14 mouse cellular contexts compared by ENCODE assay signal in genomic region chr5:28170081-28170480, GRCm38 (mm10). TPM values are rescaled to one million over a fixed set of nuclear protein-coding genes. Genes with fewer than 3 reads are reported as not detected.
DNase-seq lines count a peak whose midpoint lies in the region; ATAC-seq and TF ChIP-seq lines count a peak whose summit lies in the region.
"Had no signal": no experiment of that assay in that cellular context is flagged by ENCODE, and none has a peak within 500 bp of the region (broad histone marks: within the 10 kb centered on the region; RNA-seq: fewer than 3 reads in every experiment).

No protein-coding gene starts in this region.

- no peak overlapping the region for H3K9ac ChIP-seq in ES-E14 (ENCODE audit: insufficient read depth, low read depth, low read length, poor library complexity, severe bottlenecking)
- peak overlapping the region; percentile 85 for H3K9ac ChIP-seq in midbrain, embryonic 11.5 days (ENCODE audit: low read length)
- H3K9ac ChIP-seq in forebrain, embryonic 13.5 days, result no peak overlapping the region
- H3K9ac ChIP-seq: embryonic facial prominence, embryonic 15.5 days; liver, embryonic 13.5 days had no signal

- in situ Hi-C loops in ES-E14 (cut with MboI; ENCODE audit: low sequenced_read_pairs in 2 of 2, unreplicated experiment in 2 of 2), result no loop called here

- H3K4me2 ChIP-seq in midbrain, embryonic 11.5 days, result peak overlapping the region; percentile 85
- no peak overlapping the region for H3K4me2 ChIP-seq in forebrain, embryonic 13.5 days
- H3K4me2 ChIP-seq: embryonic facial prominence, embryonic 15.5 days; liver, embryonic 13.5 days had no signal

- H3K27ac ChIP-seq in ES-E14 (ENCODE audit: insufficient read depth, low read depth, low read length, poor library complexity, severe bottlenecking), result no peak overlapping the region
- no peak overlapping the region for H3K27ac ChIP-seq in embryonic facial prominence, embryonic 10.5 days (replicated peaks)
- peak overlapping the region; percentile 32; the same call in 1 of the 2 replicates for H3K27ac ChIP-seq in midbrain, embryonic 11.5 days (ENCODE audit: low read depth, low read length)
- no peak overlapping the region for H3K27ac ChIP-seq in forebrain, embryonic 13.5 days
- H3K27ac ChIP-seq: embryonic facial prominence, embryonic 15.5 days; left cerebral cortex, adult 2 months; liver, embryonic 13.5 days had no signal

- WGBS in embryonic facial prominence, embryonic 10.5 days, result 2% methylated on average over 17 of the region's 17 CpGs
- 2% methylated on average over 17 of the region's 17 CpGs for WGBS in midbrain, embryonic 11.5 days
- 1% methylated on average over 17 of the region's 17 CpGs for WGBS in forebrain, embryonic 13.5 days

- H3K4me1 ChIP-seq in ES-E14 (ENCODE audit: control insufficient read depth in 2 of 2, insufficient read depth in 2 of 2, low read length in 2 of 2, poor library complexity in 1 of 2), result peaks cover 2 to 11% of the 10 kb centered on the region in 2 experiments; a peak in 2 of 4 replicates
- peaks cover 25% of the 10 kb centered on the region for H3K4me1 ChIP-seq in embryonic facial prominence, embryonic 10.5 days
- H3K4me1 ChIP-seq in midbrain, embryonic 11.5 days (ENCODE audit: control insufficient read depth, insufficient read depth, low read length), result peaks cover 25% of the 10 kb centered on the region
- peaks cover 23% of the 10 kb centered on the region for H3K4me1 ChIP-seq in forebrain, embryonic 13.5 days

- peaks cover 99% of the 10 kb centered on the region for H3K27me3 ChIP-seq in embryonic facial prominence, embryonic 10.5 days (replicated peaks; ENCODE audit: low read depth, poor library complexity, severe bottlenecking)
- H3K27me3 ChIP-seq in midbrain, embryonic 11.5 days (ENCODE audit: control insufficient read depth, insufficient read depth, low read length), result peaks cover 70% of the 10 kb centered on the region
- peaks cover 95% of the 10 kb centered on the region for H3K27me3 ChIP-seq in forebrain, embryonic 13.5 days

- H3K36me3 ChIP-seq in ES-E14 (ENCODE audit: control insufficient read depth, insufficient read depth, low read length, poor library complexity, severe bottlenecking), result no peaks in the 10 kb centered on the region
- no peaks in the 10 kb centered on the region for H3K36me3 ChIP-seq in embryonic facial prominence, embryonic 10.5 days (replicated peaks)
- H3K36me3 ChIP-seq in midbrain, embryonic 11.5 days (ENCODE audit: control insufficient read depth, insufficient read depth, low read length), result no peaks in the 10 kb centered on the region
- H3K36me3 ChIP-seq in forebrain, embryonic 13.5 days (ENCODE audit: poor library complexity, severe bottlenecking), result no peaks in the 10 kb centered on the region
- H3K36me3 ChIP-seq: embryonic facial prominence, embryonic 15.5 days; liver, embryonic 13.5 days had no signal

- no peak for TF ChIP-seq CTCF in brain, embryonic 14.5 days (IDR thresholded peaks at IDR 0.05; ENCODE audit: borderline replicate concordance, extremely low read depth, insufficient read depth, insufficient read length)

- no peak for ATAC-seq in midbrain, embryonic 11.5 days (ENCODE audit: low FRiP score)
- no peak for ATAC-seq in forebrain, embryonic 13.5 days

- H3K9me3 ChIP-seq in ES-E14 (ENCODE audit: control insufficient read depth, insufficient read depth, low read depth, low read length), result no peaks in the 10 kb centered on the region
- H3K9me3 ChIP-seq in embryonic facial prominence, embryonic 10.5 days, result no peaks in the 10 kb centered on the region
- H3K9me3 ChIP-seq in midbrain, embryonic 11.5 days (ENCODE audit: control insufficient read depth, low read length), result no peaks in the 10 kb centered on the region
- no peaks in the 10 kb centered on the region for H3K9me3 ChIP-seq in forebrain, embryonic 13.5 days (replicated peaks)
- H3K9me3 ChIP-seq: embryonic facial prominence, embryonic 15.5 days; liver, embryonic 13.5 days had no signal

- DNase-seq in ES-E14 (ENCODE audit: low read depth, low spot score), result no peak
- DNase-seq in brain, embryonic 14.5 days (ENCODE audit: low read depth), result peak; percentile 27
- DNase-seq in embryonic facial prominence, embryonic 10.5 days (ENCODE audit: low spot score), result peak; percentile 55
- DNase-seq in midbrain, embryonic 11.5 days (ENCODE audit: low spot score, missing footprints), result peak; percentile 97
- DNase-seq in right cerebral cortex, adult 18-20 months, result no peak
- DNase-seq in layer of hippocampus, postnatal 14 days (ENCODE audit: low spot score in 2 of 2), result no peak
- DNase-seq: kidney, postnatal 25 days; liver, embryonic 13.5 days; lung, postnatal 36 days; spleen, adult 18-20 months had no signal

- TF ChIP-seq POLR2A in brain, embryonic 14.5 days (IDR thresholded peaks at IDR 0.05; ENCODE audit: borderline replicate concordance, extremely low read depth, insufficient read depth, insufficient read length, poor library complexity, severe bottlenecking), result no peak

- H3K4me3 ChIP-seq in ES-E14 (ENCODE audit: insufficient read depth in 1 of 2, low read depth in 1 of 2, low read length in 2 of 2, poor library complexity in 1 of 2, severe bottlenecking in 1 of 2), result peak overlapping the region; percentile 44 to 51
- H3K4me3 ChIP-seq in embryonic facial prominence, embryonic 10.5 days, result no peak overlapping the region
- peak overlapping the region; percentile 82 for H3K4me3 ChIP-seq in midbrain, embryonic 11.5 days (ENCODE audit: low read depth, low read length)
- no peak overlapping the region for H3K4me3 ChIP-seq in forebrain, embryonic 13.5 days
- H3K4me3 ChIP-seq: embryonic facial prominence, embryonic 15.5 days; left cerebral cortex, adult 2 months; liver, embryonic 13.5 days had no signal

TF ChIP-seq in ES-E14, 5 proteins besides CTCF, POLR2A, EP300 and RAD21:
- TF ChIP-seq CHD2 (IDR thresholded peaks at IDR 0.05; ENCODE audit: low read depth, low read length), result no peak
- TF ChIP-seq ZC3H11A (IDR thresholded peaks at IDR 0.05; ENCODE audit: borderline replicate concordance, low read depth, low read length), result no peak
- no peak for TF ChIP-seq MAFK (IDR thresholded peaks at IDR 0.05; ENCODE audit: insufficient read depth, low read depth, low read length)
- TF ChIP-seq ZNF384 (IDR thresholded peaks at IDR 0.05; ENCODE audit: low read depth, low read length), result no peak
- no peak for TF ChIP-seq HCFC1 (IDR thresholded peaks at IDR 0.05; ENCODE audit: borderline replicate concordance, insufficient read depth, low read length)

RNA-seq across cellular contexts. Expression of gene En2, which starts 4.6 kb away (rescaled TPM):
- total RNA-seq in ES-E14 (2012; rRNA removed), result 3.2 and 3.3 TPM in 2 replicates
- polyA plus RNA-seq in brain, embryonic 14.5 days (2012; rRNA removed), result 16.2 and 30.9 TPM in 2 replicates
- polyA plus RNA-seq in embryonic facial prominence, embryonic 10.5 days (2016; fragmentation: Nextera tagmentation; extraction: Ambion mirVana), result 0.05 TPM in 1 of 2 replicates, not detected in the other
- 2.4 and 2.9 TPM in 2 replicates for polyA plus RNA-seq in midbrain, embryonic 11.5 days (2014; fragmentation: Nextera tagmentation; extraction: Ambion mirVana)
- 0.04 TPM in 1 of 2 replicates, not detected in the other for polyA plus RNA-seq in forebrain, embryonic 13.5 days (2015; fragmentation: Nextera tagmentation; extraction: Ambion mirVana)
- under 1 TPM; 0.45 to 0.67 TPM for total RNA-seq in layer of hippocampus, postnatal 14 days (2021)
- total RNA-seq: heart, postnatal 25 days had no signal
- polyA plus RNA-seq: embryonic facial prominence, embryonic 15.5 days; liver, embryonic 13.5 days had no signal

Comparison
In these comparisons a context has a peak if more than half of its experiments do, and no peak if none do; other contexts are left out.
1. DNase-seq: peak in brain, embryonic 14.5 days (single experiment), embryonic facial prominence, embryonic 10.5 days (single experiment) and midbrain, embryonic 11.5 days (single experiment); none in ES-E14 (single experiment), right cerebral cortex, adult 18-20 months (single experiment) and layer of hippocampus, postnatal 14 days (0 of 2).
2. H3K4me3 ChIP-seq: peak in ES-E14 (2 of 2) and midbrain, embryonic 11.5 days (single experiment); none in embryonic facial prominence, embryonic 10.5 days (single experiment) and forebrain, embryonic 13.5 days (single experiment).